Mouse (Mus musculus) CH12.LX (cell line): Measurements from ENCODE around the gene Lmnb2. TPM values are rescaled to one million over a fixed set of nuclear protein-coding genes. Genes with fewer than 3 reads are reported as not detected.

Experiments used
- DNase-seq: peaks from one replicate; pipeline ENCODE4 v3.0.0-alpha.2; 2013; ENCODE audit errors: extremely low read depth
- H3K27ac ChIP-seq: 2 replicates; pipeline ENCODE4 v1.5.1; 2012; ENCODE audit warnings: low read depth, mild to moderate bottlenecking, control low read depth, moderate library complexity; ENCODE audit not compliant: insufficient read depth
- H3K27me3 ChIP-seq: replicated peaks from 2 replicates; pipeline ENCODE3; 2012; ENCODE audit warnings: inconsistent platforms
- H3K36me3 ChIP-seq, 2 experiments: replicated peaks in 1 of 2; 2 replicates each; pipeline versions ENCODE3 to v1.6.1; 2012; ENCODE audit warnings: inconsistent platforms in 1 of 2, low read length in 1 of 2, mild to moderate bottlenecking in 1 of 2, mixed read lengths in 1 of 2, moderate library complexity in 1 of 2; ENCODE audit not compliant: control insufficient read depth in 1 of 2, insufficient read depth in 1 of 2
- H3K4me1 ChIP-seq, 2 experiments: 2 replicates each; pipeline ENCODE4 v1.6.1; 2012; ENCODE audit warnings: inconsistent platforms in 1 of 2, moderate library complexity in 1 of 2; ENCODE audit not compliant: insufficient read depth in 2 of 2, control insufficient read depth in 1 of 2
- H3K4me2 ChIP-seq: 2 replicates; pipeline ENCODE4 v1.6.1; 2012; ENCODE audit warnings: low read depth, mild to moderate bottlenecking, control low read depth; ENCODE audit not compliant: poor library complexity, insufficient read depth, severe bottlenecking
- H3K4me3 ChIP-seq, 3 experiments: fragments of 150-350 bp in 1 of 3; sonication (generic) in 1 of 3; replicated peaks in 1 of 3; 2 replicates each; pipeline versions ENCODE3 to v1.5.1; 2011 to 2012; ENCODE audit warnings: low read depth in 2 of 3, low read length in 2 of 3, mild to moderate bottlenecking in 2 of 3, moderate library complexity in 2 of 3, control low read depth in 1 of 3, improper control_type of control experiment in 1 of 3, inconsistent platforms in 1 of 3, mixed read lengths in 1 of 3; ENCODE audit not compliant: poor library complexity in 1 of 3
- H3K79me2 ChIP-seq: replicated peaks from 2 replicates; pipeline ENCODE4 v1.6.1; 2012; ENCODE audit warnings: mild to moderate bottlenecking, moderate library complexity; ENCODE audit not compliant: control insufficient read depth, poor library complexity, insufficient read depth, severe bottlenecking; ENCODE audit errors: extremely low read depth
- H3K9ac ChIP-seq: 2 replicates; pipeline ENCODE4 v1.6.1; 2012; ENCODE audit warnings: low read depth, mild to moderate bottlenecking, control low read depth, moderate library complexity; ENCODE audit not compliant: insufficient read depth
- H3K9me3 ChIP-seq: replicated peaks from 2 replicates; pipeline ENCODE3; 2012; ENCODE audit warnings: low read length, inconsistent platforms, mixed read lengths
- CHD1 ChIP-seq: IDR thresholded peaks from 2 replicates; pipeline ENCODE4 v1.6.1; 2012; ENCODE audit warnings: low read depth, low read length, improper control_type of control experiment, inconsistent platforms
- CTCF ChIP-seq, 2 experiments: IDR thresholded peaks in 1 of 2; conservative IDR thresholded peaks in 1 of 2; 2 replicates each; pipeline ENCODE4 v1.5.1; 2011 to 2012; ENCODE audit warnings: low read depth in 2 of 2, low read length in 2 of 2, improper control_type of control experiment in 1 of 2, inconsistent platforms in 1 of 2, mild to moderate bottlenecking in 1 of 2, moderate library complexity in 1 of 2
- E2F4 ChIP-seq: IDR thresholded peaks from 2 replicates; pipeline ENCODE4 v1.6.1; 2011; ENCODE audit warnings: low read depth, low read length, improper control_type of control experiment; ENCODE audit not compliant: insufficient replicate concordance
- ELF1 ChIP-seq: IDR thresholded peaks from 2 replicates; pipeline ENCODE4 v1.6.1; 2014; ENCODE audit warnings: low read depth, mild to moderate bottlenecking, inconsistent platforms, low read length, improper control_type of control experiment
- GABPA ChIP-seq: IDR thresholded peaks from 2 replicates; pipeline ENCODE4 v1.6.1; 2012; ENCODE audit warnings: low read depth, low read length, improper control_type of control experiment, inconsistent platforms; ENCODE audit not compliant: insufficient replicate concordance
- HCFC1 ChIP-seq: IDR thresholded peaks from 2 replicates; pipeline ENCODE4 v1.6.1; 2012; ENCODE audit warnings: low read depth, mild to moderate bottlenecking, inconsistent platforms, low read length, improper control_type of control experiment
- JUN ChIP-seq: IDR thresholded peaks from 2 replicates; pipeline ENCODE4 v1.6.1; 2011; ENCODE audit warnings: low read depth, mild to moderate bottlenecking, low read length, improper control_type of control experiment, moderate library complexity; ENCODE audit not compliant: insufficient read depth
- KAT2A ChIP-seq: IDR thresholded peaks from 2 replicates; pipeline ENCODE4 v1.6.1; 2012; ENCODE audit warnings: low read length, improper control_type of control experiment, inconsistent platforms; ENCODE audit not compliant: insufficient replicate concordance
- MAFK ChIP-seq: IDR thresholded peaks from 2 replicates; pipeline ENCODE4 v1.6.1; 2011; ENCODE audit warnings: low read length, improper control_type of control experiment; ENCODE audit not compliant: insufficient replicate concordance
- MXI1 ChIP-seq: IDR thresholded peaks from 2 replicates; pipeline ENCODE4 v1.6.1; 2011; ENCODE audit warnings: mild to moderate bottlenecking, low read depth, low read length, improper control_type of control experiment
- NELFE ChIP-seq: IDR thresholded peaks from 2 replicates; pipeline ENCODE4 v1.6.1; 2011; ENCODE audit warnings: low read depth, low read length, improper control_type of control experiment
- NRF1 ChIP-seq: IDR thresholded peaks from 2 replicates; pipeline ENCODE4 v1.6.1; 2014; ENCODE audit warnings: low read depth, mild to moderate bottlenecking, inconsistent platforms, low read length, improper control_type of control experiment, moderate library complexity
- PAX5 ChIP-seq: IDR thresholded peaks from 2 replicates; pipeline ENCODE4 v1.6.1; 2012; ENCODE audit warnings: low read length, inconsistent platforms, mixed read lengths
- POLR2AphosphoS2 ChIP-seq: IDR thresholded peaks from 2 replicates; pipeline ENCODE4 v1.6.1; 2011; ENCODE audit warnings: low read depth, low read length, improper control_type of control experiment
- RCOR1 ChIP-seq: conservative IDR thresholded peaks from 2 replicates; pipeline ENCODE4 v1.6.1; 2012; ENCODE audit warnings: low read depth, mild to moderate bottlenecking, inconsistent platforms, low read length, improper control_type of control experiment
- SIN3A ChIP-seq: IDR thresholded peaks from 2 replicates; pipeline ENCODE4 v1.6.1; 2012; ENCODE audit warnings: low read length, improper control_type of control experiment, inconsistent platforms
- SMC3 ChIP-seq: IDR thresholded peaks from 2 replicates; pipeline ENCODE4 v1.6.1; 2011; ENCODE audit warnings: low read depth, low read length, improper control_type of control experiment
- UBTF ChIP-seq: IDR thresholded peaks from 2 replicates; pipeline ENCODE4 v1.6.1; 2012; ENCODE audit warnings: low read depth, mild to moderate bottlenecking, inconsistent platforms, low read length, improper control_type of control experiment, moderate library complexity
- USF1 ChIP-seq: IDR thresholded peaks from 2 replicates; pipeline ENCODE4 v1.6.1; 2014; ENCODE audit warnings: low read depth, mild to moderate bottlenecking, inconsistent platforms, low read length, improper control_type of control experiment
- ZMIZ1 ChIP-seq: IDR thresholded peaks from 2 replicates; pipeline ENCODE4 v1.6.1; 2012; ENCODE audit warnings: low read depth, mild to moderate bottlenecking, inconsistent platforms, low read length, improper control_type of control experiment
- dilution Hi-C: fragments of 300-500 bp; cut with MboI; formaldehyde crosslinking; loops from 2 replicates; pipeline ENCODE4 v1.14.3; 2020; ENCODE audit warnings: low sequenced_read_pairs; ENCODE audit not compliant: extremely low pct_unique_long_range_greater_than_20kb, extremely low pct_ligation_motif_present
- in situ Hi-C: fragments of 300-500 bp; cut with MboI; formaldehyde crosslinking; loops from 3 replicates; pipeline ENCODE4 v1.14.3; 2019; ENCODE audit warnings: low sequenced_read_pairs, low pct_ligation_motif_present, low pct_unique_long_range_greater_than_20kb, mixed read lengths
- polyA plus RNA-seq: library from polyadenylated mRNA; unstranded; fragments of >175 nt; gene quantifications from 2 replicates; pipeline ENCODE4 v1.2.1, GENCODE M21; 2012; ENCODE audit warnings: low read depth; ENCODE audit not compliant: insufficient read length
- total RNA-seq, 2 experiments: library from RNA; depleted of rRNA; stranded (reverse); fragments of 300-350 nt in 1 of 2; fragments of >200 nt in 1 of 2; gene quantifications; 2 replicates each; pipeline ENCODE4 v1.2.3; 2012 to 2014

Gene Lmnb2
- total and polyA plus RNA-seq, 3 experiments = 20.7 to 25.8 (median 23.7) TPM

- TF ChIP-seq USF1 = no peak
These were observed 21.2 kb downstream of the Lmnb2 start (continued) for GRCm38 (mm10) chr10:80896581-80897485.

GRCm38 (mm10) chr10:80895697-80896096 lies 22.3 kb downstream of the Lmnb2 start:
- dilution Hi-C loops = no loop called here
- in situ Hi-C loops = no loop called here
- H3K4me1 ChIP-seq = peaks cover 8 to 15% of the 10 kb centered on the region in 2 experiments; a peak in 3 of 4 replicates
- H3K4me2 ChIP-seq = no peak overlapping the region
- TF ChIP-seq SMC3 = no peak
- no peak for TF ChIP-seq ELF1
- no peak for TF ChIP-seq NELFE
- TF ChIP-seq JUN = no peak
- no peak for TF ChIP-seq MXI1
- TF ChIP-seq KAT2A = no peak
- TF ChIP-seq RCOR1 = no peak
- TF ChIP-seq CTCF (conservative IDR thresholded peaks at IDR 0.05 in 1 of 2, IDR thresholded peaks at IDR 0.05 in 1 of 2; ENCODE audit: low read depth in 2 of 2, low read length in 2 of 2) = no peak
- TF ChIP-seq SIN3A = no peak
- no peak for TF ChIP-seq NRF1
- TF ChIP-seq E2F4 = no peak
- no peak for TF ChIP-seq UBTF
- TF ChIP-seq POLR2AphosphoS2 = no peak
- TF ChIP-seq HCFC1 = no peak
- no peak for TF ChIP-seq PAX5
- TF ChIP-seq ZMIZ1 = no peak
- no peak for TF ChIP-seq GABPA
- TF ChIP-seq MAFK = no peak
- no peak for TF ChIP-seq CHD1
- peaks cover 10% of the 10 kb centered on the region; the same call in 1 of the 2 replicates for H3K79me2 ChIP-seq
- no peaks in the 10 kb centered on the region for H3K27me3 ChIP-seq
- DNase-seq = no peak
- H3K36me3 ChIP-seq = peaks cover 21 to 33% of the 10 kb centered on the region in 2 experiments
- no peak overlapping the region for H3K27ac ChIP-seq
- no peak overlapping the region for H3K9ac ChIP-seq
- H3K4me3 ChIP-seq = no peak overlapping the region
- peaks cover 13% of the 10 kb centered on the region for H3K9me3 ChIP-seq
